ENCODE assay signal across 22 mouse cellular contexts in the genomic region with DNA sequence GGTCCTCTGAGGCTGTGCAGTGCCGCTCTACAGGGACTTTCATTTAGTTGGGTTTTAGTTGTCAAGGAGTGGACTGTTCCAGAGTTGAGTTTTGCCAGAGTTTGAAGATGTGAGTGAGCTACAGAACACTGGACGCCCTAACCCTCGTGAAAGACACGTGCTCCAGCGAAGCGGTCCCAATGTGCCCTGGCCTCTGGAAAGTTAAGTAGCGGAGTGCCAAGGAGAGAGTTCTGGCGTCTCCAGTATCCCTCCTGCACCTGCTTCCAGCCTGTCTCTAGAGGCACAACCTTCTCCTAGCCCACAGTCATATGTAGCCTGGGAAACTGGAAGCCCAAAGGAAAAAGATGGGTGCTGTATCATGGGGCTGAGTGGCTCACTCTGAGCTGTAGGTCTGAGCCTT.
DNase-seq lines count a peak whose midpoint lies in the region; ATAC-seq lines count a peak whose summit lies in the region.
"Had no signal": no experiment of that assay in that cellular context is flagged by ENCODE, and none has a peak within 500 bp of the region (broad histone marks: within the 10 kb centered on the region; RNA-seq: fewer than 3 reads in every experiment).

No protein-coding gene starts in this region.

- DNase-seq in adrenal gland, adult 2 months = peak; percentile 12
- no peak for DNase-seq in adrenal gland, adult 8-10 months
- no peak for DNase-seq in midbrain, embryonic 11.5 days (ENCODE audit: low spot score, missing footprints)
- no peak for DNase-seq in embryo, embryonic 10.5 days (ENCODE audit: low spot score)
- DNase-seq in spleen, postnatal 36 days (ENCODE audit: low spot score in 2 of 2) = no peak
- DNase-seq: cerebellum, adult 18-20 months; cerebellum, postnatal 14 days; gastrocnemius, postnatal 10 days; heart, adult 2 months; heart, postnatal 14 days; kidney, adult 11 months; kidney, postnatal 36 days; liver, embryonic 13.5 days; lung, adult 2 months; thymus, postnatal 14 days had no signal

- no peak overlapping the region for H3K4me3 ChIP-seq in midbrain, embryonic 12.5 days
- H3K4me3 ChIP-seq in midbrain, embryonic 11.5 days (ENCODE audit: low read depth, low read length) = no peak overlapping the region
- no peak overlapping the region for H3K4me3 ChIP-seq in hindbrain, embryonic 13.5 days
- no peak overlapping the region for H3K4me3 ChIP-seq in neural tube, embryonic 13.5 days
- H3K4me3 ChIP-seq: embryonic facial prominence, embryonic 12.5 days; heart, adult 2 months; heart, embryonic 13.5 days; kidney, embryonic 15.5 days; liver, embryonic 13.5 days had no signal

- H3K27ac ChIP-seq in midbrain, embryonic 12.5 days (replicated peaks) = peak overlapping the region; percentile 74
- no peak overlapping the region for H3K27ac ChIP-seq in midbrain, embryonic 11.5 days (ENCODE audit: low read depth, low read length)
- peak overlapping the region; percentile 88 for H3K27ac ChIP-seq in hindbrain, embryonic 13.5 days
- H3K27ac ChIP-seq in neural tube, embryonic 13.5 days (replicated peaks) = peak overlapping the region; percentile 93
- H3K27ac ChIP-seq: embryonic facial prominence, embryonic 12.5 days; heart, adult 2 months; heart, embryonic 13.5 days; kidney, embryonic 15.5 days; liver, embryonic 13.5 days had no signal

- WGBS in midbrain, embryonic 12.5 days = 95% methylated on average over 8 of the region's 8 CpGs
- WGBS in midbrain, embryonic 11.5 days = 93% methylated on average over 8 of the region's 8 CpGs
- 79% methylated on average over 8 of the region's 8 CpGs for WGBS in hindbrain, embryonic 13.5 days
- 68% methylated on average over 8 of the region's 8 CpGs for WGBS in neural tube, embryonic 13.5 days

- no peaks in the 10 kb centered on the region; the same call in 1 of the 2 replicates for H3K27me3 ChIP-seq in midbrain, embryonic 12.5 days
- H3K27me3 ChIP-seq in midbrain, embryonic 11.5 days (ENCODE audit: control insufficient read depth, insufficient read depth, low read length) = no peaks in the 10 kb centered on the region
- 0 out of 2 replicates have a peak, but pooled peaks cover 4% of the 10 kb centered on the region for H3K27me3 ChIP-seq in hindbrain, embryonic 13.5 days
- H3K27me3 ChIP-seq in neural tube, embryonic 13.5 days = no peaks in the 10 kb centered on the region

- no peak for ATAC-seq in midbrain, embryonic 12.5 days (ENCODE audit: low FRiP score, low read depth)
- ATAC-seq in midbrain, embryonic 11.5 days (ENCODE audit: low FRiP score) = no peak
- ATAC-seq in hindbrain, embryonic 13.5 days (ENCODE audit: low FRiP score) = no peak
- ATAC-seq in neural tube, embryonic 13.5 days (ENCODE audit: low read depth) = no peak
- ATAC-seq: activated CD4-positive, CD25-positive, alpha-beta regulatory T cell, adult 4 months had no signal

- no peak overlapping the region for H3K9ac ChIP-seq in midbrain, embryonic 12.5 days (replicated peaks)
- no peak overlapping the region for H3K9ac ChIP-seq in midbrain, embryonic 11.5 days (ENCODE audit: low read length)
- H3K9ac ChIP-seq in hindbrain, embryonic 13.5 days = 0 out of 2 replicates have a peak overlapping the region, but pooled peaks have one; percentile 30
- H3K9ac ChIP-seq in neural tube, embryonic 13.5 days = peak overlapping the region; percentile 44
- H3K9ac ChIP-seq: embryonic facial prominence, embryonic 12.5 days; heart, embryonic 13.5 days; kidney, embryonic 15.5 days; liver, embryonic 13.5 days had no signal

- no peaks in the 10 kb centered on the region for H3K9me3 ChIP-seq in midbrain, embryonic 12.5 days
- H3K9me3 ChIP-seq in midbrain, embryonic 11.5 days (ENCODE audit: control insufficient read depth, low read length) = no peaks in the 10 kb centered on the region
- no peaks in the 10 kb centered on the region for H3K9me3 ChIP-seq in hindbrain, embryonic 13.5 days
- H3K9me3 ChIP-seq in neural tube, embryonic 13.5 days = no peaks in the 10 kb centered on the region
- H3K9me3 ChIP-seq: embryonic facial prominence, embryonic 12.5 days; heart, embryonic 13.5 days; kidney, embryonic 15.5 days; liver, embryonic 13.5 days had no signal

- H3K4me1 ChIP-seq in midbrain, embryonic 12.5 days = peaks cover 59% of the 10 kb centered on the region
- H3K4me1 ChIP-seq in midbrain, embryonic 11.5 days (ENCODE audit: control insufficient read depth, insufficient read depth, low read length) = peaks cover 15% of the 10 kb centered on the region
- H3K4me1 ChIP-seq in hindbrain, embryonic 13.5 days (replicated peaks) = peaks cover 88% of the 10 kb centered on the region
- peaks cover 91% of the 10 kb centered on the region for H3K4me1 ChIP-seq in neural tube, embryonic 13.5 days (replicated peaks)
- H3K4me1 ChIP-seq: heart, embryonic 13.5 days; liver, embryonic 13.5 days had no signal

- peaks cover 3% of the 10 kb centered on the region; the same call in 1 of the 2 replicates for H3K36me3 ChIP-seq in midbrain, embryonic 12.5 days
- H3K36me3 ChIP-seq in midbrain, embryonic 11.5 days (ENCODE audit: control insufficient read depth, insufficient read depth, low read length) = no peaks in the 10 kb centered on the region
- H3K36me3 ChIP-seq in hindbrain, embryonic 13.5 days = peaks cover 5% of the 10 kb centered on the region; the same call in 1 of the 2 replicates
- peaks cover 6% of the 10 kb centered on the region for H3K36me3 ChIP-seq in neural tube, embryonic 13.5 days
- H3K36me3 ChIP-seq: heart, embryonic 13.5 days; kidney, embryonic 15.5 days; liver, embryonic 13.5 days had no signal

- no peak overlapping the region for H3K4me2 ChIP-seq in midbrain, embryonic 12.5 days (replicated peaks)
- no peak overlapping the region for H3K4me2 ChIP-seq in midbrain, embryonic 11.5 days
- H3K4me2 ChIP-seq in hindbrain, embryonic 13.5 days = no peak overlapping the region
- peak overlapping the region; percentile 7; the same call in 1 of the 2 replicates for H3K4me2 ChIP-seq in neural tube, embryonic 13.5 days
- H3K4me2 ChIP-seq: embryonic facial prominence, embryonic 12.5 days; heart, embryonic 13.5 days; kidney, embryonic 15.5 days; liver, embryonic 13.5 days had no signal

Comparison
In these comparisons a context has a peak if more than half of its experiments do, and no peak if none do; other contexts are left out.
1. H3K9ac ChIP-seq: peak in hindbrain, embryonic 13.5 days (single experiment) and neural tube, embryonic 13.5 days (single experiment); none in midbrain, embryonic 12.5 days (single experiment) and midbrain, embryonic 11.5 days (single experiment).